Mouse (Mus musculus) heart, postnatal 14 days (tissue): Measurements from ENCODE around the gene Plscr5. TPM values are rescaled to one million over a fixed set of nuclear protein-coding genes. Genes with fewer than 3 reads are reported as not detected.
"Not testable (repeated sequence)": the region's sequence is repeated elsewhere in the genome, so short reads cannot be mapped to it uniquely, and the experiment has no call there.

Source experiments
- DNase-seq, 2 experiments: peaks; one replicate each; pipeline ENCODE4 v3.0.0; 2021 to 2022
- intact Hi-C: fragments of 180-260 bp; cut with DNase I; formaldehyde crosslinking; loops from one replicate; pipeline ENCODE4 v1.15.1; 2025
- long read RNA-seq, 2 experiments: library from polyadenylated mRNA; stranded (forward); transcript quantifications; one replicate each; pipeline ENCODE4 v2.0.0; 2021
- total RNA-seq, 2 experiments: library from RNA; stranded (reverse); gene quantifications; 2 replicates each; pipeline ENCODE4 v1.2.3; 2021

The Plscr5 gene
- not detected for total RNA-seq
- long read RNA-seq, experiment 1 = 0 reads
- long read RNA-seq, experiment 2 = 0 reads

DNA sequence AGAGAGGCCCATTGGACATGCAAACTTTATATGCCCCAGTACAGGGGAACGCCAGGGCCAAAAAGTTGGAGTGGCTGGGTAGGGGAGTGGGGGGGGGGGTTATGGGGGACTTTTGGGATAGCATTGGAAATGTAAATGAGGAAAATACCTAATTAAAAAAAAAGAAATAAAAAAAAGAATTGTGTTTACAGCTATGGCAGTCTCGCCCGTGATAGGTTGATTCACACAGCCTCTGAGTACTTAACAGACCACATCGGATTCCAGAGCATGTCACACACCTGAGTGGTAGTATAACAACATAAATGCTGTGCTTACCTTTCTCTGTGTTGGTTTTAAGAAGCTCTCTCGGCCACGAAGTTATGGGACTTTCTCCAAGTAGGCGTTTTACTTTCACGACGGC lies at the start of gene Plscr5:
TSS of gene Plscr5 (plus strand) at position 301 of the 400 bp plus-strand sequence.
- intact Hi-C loops = not testable (repeated sequence)

DNA sequence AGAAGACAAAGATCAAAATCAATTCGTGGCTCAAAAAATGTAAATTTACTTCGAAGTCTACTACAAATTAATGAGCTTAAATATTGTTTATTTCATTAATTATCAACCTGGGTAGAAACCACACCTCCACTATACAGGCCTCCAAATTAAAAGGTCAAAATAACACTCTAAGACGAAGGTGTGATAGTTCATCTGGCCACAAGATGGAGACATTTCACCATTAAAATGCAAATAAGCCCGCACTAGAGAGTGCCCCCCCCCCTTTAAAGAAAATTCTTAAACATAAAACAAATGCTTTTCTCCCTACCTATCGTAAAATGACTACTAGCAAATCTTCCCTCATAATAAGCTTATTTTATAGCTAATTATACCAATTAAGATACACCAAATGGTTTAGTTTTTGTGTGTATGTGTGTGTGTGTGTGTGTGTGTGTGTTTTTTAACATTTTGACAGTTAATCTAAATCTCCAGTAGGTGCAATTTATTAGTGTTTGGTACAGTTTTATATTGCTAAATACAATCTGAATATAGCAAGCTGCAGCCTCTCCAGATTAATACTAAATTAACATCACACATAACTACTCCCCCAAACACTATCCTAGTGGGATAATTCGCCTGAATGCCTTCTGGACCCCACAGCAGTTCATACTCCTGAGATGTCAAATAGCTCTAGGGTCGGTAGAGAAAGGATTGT lies 45.0 kb upstream of the Plscr5 start:
- DNase-seq = peak in 1 of 2 experiments; percentile 32
- intact Hi-C loops = loop anchor here (2.0 to 5.0 kb wide), 5 partner anchors 60 to 735 kb away; no protein-coding TSS in a partner anchor

More for the DNA sequence above, at the start of gene Plscr5:
- DNase-seq = not testable (repeated sequence)

DNA sequence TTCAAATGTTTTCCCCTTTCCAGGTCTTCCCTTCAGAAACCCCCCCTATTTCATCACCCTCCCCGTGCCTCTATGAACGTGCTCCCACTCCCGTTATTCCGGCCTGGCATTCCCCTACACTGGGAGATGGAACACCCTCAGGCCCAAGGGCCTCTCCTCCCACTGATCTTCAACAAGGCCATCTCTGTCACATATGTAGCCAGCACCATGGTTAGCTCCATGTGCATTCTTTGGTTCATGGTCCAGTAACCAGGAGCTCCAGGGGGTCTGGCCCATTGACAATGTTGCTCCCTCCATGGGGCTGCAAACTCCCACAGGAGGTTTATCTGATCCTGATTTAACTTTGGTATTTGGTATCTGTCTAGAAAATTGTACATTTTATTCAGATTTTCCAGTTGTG lies 30.5 kb upstream of the Plscr5 start:
- DNase-seq = no peak
- intact Hi-C loops = no loop called here

DNA sequence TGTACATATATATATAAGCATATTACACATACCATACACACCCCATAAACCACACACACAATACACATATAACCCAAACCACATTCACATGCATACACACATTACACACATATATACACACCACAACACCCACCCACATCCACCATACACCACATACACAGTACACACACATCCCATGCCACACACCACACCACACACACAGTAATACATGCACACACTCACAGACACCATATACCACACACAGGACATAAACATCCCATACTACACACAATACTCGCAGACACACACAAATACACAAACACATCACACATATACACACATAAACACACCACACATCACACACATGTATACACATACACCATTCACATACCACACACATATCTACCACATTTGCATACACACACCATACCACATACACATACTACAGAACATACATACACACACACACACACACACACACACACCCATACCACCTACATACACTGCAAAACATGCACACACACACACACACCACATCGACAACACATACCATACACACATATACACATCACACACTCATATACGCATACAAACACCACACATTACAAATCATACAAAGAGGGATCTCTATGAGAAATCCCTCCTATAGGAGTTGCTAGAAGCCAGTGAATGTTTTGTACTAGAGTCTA lies 19.3 kb upstream of the Plscr5 start:
- DNase-seq = no peak
- intact Hi-C loops = no loop called here

DNA sequence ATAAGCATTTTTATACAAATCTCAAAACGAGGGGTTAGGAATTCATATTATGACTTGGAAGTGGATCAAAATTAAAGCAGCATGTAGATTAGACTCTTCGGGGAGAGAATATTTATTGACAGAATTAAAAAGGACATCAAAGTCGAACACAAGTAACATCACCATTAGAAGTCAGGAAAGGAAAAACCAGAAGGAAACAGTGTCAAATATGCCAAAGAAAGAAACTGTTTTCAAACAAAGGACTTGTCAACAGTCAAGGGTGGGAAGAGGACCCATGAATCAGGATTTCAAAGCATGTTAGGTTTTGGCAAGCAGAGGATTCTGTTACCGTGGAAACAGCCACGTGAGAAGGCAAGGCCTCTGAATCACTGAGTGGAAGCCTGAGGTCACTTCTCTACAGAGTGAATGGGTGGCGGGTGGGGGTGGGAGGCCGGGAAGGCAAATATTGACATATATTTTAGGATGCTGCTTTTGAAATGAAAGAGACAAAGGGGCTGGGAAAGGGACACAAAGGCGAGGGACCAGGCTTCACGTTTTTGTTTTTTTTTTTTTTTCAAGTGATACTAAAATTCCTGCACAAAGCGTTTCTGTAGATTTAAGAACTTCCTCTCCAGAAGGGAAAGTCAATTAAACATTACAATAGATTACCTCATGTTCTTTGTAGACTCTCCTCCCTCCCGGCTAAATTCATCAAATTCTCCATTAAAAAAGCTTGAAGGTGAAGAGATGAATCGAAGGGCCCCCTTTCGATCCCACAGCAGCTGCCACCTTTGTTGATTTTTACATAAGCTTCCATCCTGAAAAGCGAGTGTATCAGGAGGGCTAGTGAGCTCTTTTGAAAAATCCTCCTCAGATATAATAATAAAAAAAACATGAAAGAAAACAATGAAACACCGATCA lies 18.3 kb upstream of the Plscr5 start:
- DNase-seq = no peak
- intact Hi-C loops = no loop called here

DNA sequence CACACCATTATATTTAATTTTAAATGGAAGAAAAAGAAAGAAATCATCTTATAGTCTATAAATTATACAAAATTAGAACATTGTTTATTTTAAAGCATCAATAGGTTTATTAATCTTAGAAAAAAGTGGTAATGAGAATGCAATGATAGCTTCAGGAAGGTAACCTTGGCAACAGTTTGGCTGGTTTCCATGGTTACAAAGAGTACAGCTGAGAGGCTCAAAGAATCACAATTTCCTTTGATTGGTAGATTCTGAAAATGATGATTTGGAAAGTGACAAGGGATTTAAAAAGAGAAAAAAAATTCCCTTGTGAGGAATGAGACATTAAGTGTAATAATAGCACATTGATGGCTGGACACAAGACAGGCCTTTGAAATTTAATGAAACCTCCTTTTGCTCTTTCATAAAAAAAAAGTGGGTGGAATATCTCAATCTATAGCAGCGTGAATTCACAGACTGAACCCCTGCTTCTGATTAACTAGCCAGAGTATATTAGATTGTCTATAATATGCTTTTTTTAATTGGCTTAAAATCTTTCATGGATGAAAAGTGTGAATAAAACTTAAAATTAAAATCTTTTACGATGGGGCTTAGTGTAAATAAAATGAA lies 13.8 kb upstream of the Plscr5 start:
- intact Hi-C loops = no loop called here
- no peak for DNase-seq

DNA sequence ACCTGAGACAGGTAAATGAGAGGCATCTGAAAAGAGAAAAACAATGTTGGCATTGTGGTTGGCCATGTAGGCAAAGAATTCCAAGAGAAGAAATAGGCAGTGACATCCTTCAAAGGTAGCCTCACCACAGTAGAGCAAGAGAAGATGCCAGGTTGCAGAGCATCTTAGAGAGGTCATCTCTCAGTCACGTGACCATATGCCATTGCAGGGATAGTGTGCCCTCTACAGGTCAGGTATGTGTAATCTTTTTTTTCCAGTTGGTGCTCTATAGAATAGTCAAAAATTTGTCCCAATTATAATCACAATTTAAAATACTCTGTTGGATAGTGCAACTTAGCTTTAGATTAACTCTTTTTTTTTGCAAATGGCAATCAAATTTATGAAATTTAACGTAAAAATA lies 1.4 kb upstream of the Plscr5 start:
- intact Hi-C loops = no loop called here

DNA sequence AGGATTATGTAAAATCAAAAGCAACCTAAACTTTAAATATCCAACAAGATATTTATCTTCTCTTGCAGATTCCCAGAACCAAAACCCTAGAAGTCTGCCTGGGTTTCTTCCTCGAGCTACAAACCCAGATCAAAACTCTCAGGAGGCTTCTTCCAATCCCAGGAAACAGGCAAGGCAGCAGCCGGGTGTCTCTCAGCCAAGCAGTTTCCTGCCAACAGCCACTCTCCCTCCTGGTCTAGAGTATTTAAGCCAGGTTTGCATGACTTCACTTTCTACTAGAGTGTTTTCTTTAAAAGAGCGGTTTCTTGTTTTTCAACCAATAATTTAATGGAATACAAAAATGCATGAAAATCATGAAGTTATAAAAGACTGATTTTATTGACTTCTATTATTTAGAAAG lies 5.7 kb downstream of the Plscr5 start:
- intact Hi-C loops = no loop called here
- DNase-seq = no peak

More for the DNA sequence above, 1.4 kb upstream of the Plscr5 start:
- DNase-seq = no peak

DNA sequence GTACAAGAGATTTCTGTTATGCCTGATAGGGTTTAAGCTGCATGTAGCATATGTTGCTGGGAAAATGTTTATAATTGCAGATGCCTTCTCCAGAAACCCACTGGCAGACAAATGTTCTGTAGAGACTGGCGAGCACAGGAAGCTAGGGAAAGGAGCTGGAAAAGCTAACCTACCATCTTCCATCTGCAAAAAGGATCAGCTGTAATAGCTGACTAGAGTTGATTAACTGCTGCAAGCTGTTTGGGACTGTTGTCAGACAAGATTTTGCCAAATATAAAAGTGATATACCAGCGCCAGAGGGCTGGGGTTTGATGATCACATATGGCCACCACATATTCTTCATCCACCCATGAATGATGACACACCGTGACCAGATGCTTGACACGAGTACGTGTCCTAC lies 6.8 kb downstream of the Plscr5 start:
- DNase-seq = no peak
- intact Hi-C loops = no loop called here

DNA sequence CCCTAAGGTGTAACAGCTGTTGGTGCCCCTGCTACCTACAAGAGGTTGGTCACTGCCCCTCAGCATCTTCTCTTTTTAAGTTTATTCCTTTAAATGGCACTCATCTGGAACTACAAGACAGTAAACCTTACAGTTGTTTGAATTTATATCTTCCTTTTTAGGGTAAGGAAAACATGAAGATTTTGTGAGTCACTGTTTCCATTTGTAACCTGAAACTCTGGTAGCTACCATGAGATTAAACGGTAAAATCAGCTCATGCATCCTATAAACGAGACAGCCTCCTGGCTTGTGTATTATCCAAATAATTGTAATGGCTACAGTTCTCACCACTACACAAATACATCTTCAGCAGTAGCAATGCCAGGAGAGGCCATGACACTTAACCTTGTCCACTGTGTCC lies 11.7 kb downstream of the Plscr5 start:
- DNase-seq = no peak
- intact Hi-C loops = no loop called here

DNA sequence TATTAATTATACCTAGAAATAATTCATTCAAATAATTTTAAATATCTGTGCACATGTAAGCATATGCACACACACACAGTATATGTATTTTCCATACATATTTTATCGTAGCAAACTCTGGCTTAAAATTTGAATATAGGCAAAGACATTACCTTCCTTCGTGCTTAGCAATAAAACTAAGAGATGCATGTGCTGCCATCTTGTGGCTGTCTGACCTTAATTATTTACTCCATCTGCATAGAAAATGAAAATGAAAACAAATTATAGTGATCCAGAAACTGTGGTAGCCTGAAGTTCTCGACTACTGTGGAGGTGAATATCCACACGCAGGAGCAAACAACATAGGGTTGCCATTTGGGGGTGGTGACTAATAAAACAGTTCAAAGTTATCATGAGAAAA lies 14.6 kb downstream of the Plscr5 start:
- intact Hi-C loops = loop anchor here (5.0 kb wide), 1 partner anchor 60 kb away; no protein-coding TSS in a partner anchor
- peak; percentile 41 to 68 for DNase-seq

DNA sequence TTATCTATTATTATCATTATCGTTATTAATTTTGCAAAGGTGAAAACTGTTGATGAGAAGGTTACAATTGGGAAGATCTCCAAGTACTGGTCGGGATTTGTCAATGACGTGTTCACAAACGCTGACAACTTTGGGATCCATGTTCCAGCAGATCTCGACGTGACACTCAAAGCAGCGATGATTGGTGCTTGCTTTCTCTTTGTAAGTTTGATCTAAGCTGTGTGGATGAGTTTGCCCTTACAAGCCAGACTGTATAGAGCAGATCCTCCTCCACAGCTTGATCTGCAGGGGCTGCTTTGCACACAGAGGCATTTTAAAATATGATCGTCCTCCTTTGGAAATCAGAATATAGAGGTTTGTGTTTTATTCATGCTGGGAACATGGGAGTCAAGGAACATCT lies 15.0 kb downstream of the Plscr5 start:
- no peak for DNase-seq

DNA sequence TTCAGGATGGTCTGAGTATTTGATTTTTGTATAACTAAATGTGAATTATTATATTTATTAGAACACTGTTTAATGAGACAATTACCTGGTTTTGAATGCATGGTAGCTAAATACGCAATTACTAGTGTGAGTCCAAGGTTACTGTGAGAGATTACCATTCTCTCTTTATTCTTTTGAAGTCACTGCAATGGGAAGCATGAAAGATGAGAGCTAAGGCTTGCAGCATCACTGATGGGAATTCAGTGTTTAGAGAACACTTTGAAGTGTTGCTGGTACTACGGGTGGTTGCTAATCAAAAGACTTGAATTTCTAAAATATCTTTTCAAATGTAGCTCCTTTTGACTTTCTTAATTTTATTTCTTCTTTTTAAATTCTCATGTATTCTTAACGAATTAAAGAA lies 17.1 kb downstream of the Plscr5 start:
- DNase-seq = no peak
- intact Hi-C loops = loop anchor here (5.0 kb wide), 1 partner anchor 63 kb away; no protein-coding TSS in a partner anchor

More for the DNA sequence above, 15.0 kb downstream of the Plscr5 start:
- intact Hi-C loops = loop anchor here (5.0 kb wide), 1 partner anchor 60 kb away; no protein-coding TSS in a partner anchor

DNA sequence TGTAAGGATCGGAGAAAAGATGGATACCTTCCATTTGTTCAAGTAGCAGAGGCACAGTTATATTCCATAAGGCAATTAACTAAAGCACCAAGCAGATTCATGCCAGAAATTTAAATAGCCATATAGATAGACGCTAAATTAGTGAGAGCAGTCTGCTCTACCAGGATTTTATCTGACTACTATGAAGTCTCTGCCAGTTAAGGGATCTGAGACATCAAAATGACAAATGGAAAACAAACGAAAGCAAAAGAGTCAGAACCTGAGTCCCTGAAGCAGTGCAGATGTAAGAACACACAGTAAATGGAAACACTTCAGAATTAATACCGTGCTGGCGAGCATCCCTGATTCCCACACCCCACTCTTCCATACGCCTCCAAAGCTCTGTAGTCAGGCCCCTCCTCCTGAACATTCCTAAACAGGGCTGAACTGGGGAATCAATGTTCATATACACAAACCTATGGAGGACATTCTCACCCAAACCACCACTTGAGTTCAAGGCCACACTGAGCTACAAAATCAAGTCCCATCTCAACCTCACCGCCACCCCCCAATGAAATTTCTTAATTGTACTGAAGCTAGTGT lies 17.7 kb downstream of the Plscr5 start:
- intact Hi-C loops = no loop called here
- DNase-seq = no peak

DNA sequence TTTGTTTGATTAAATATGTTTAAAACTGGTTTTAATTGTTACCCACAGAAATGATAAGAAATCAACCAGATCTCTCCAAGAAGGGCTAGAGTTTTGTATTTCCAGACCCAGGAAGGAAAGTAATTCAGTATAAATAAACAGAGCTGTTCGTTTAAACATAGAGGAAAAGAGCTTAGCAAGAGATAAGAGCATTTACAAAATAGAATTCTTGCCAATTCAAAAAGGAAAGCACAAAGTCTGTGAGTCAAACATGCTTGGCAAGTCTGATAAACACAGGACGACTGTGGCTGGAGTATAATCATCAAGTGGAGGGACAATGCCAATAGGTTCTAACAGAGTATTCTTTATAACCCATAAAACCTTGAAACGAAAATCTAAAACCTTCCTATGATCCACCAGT lies 18.3 kb downstream of the Plscr5 start:
- intact Hi-C loops = no loop called here
- no peak for DNase-seq

DNA sequence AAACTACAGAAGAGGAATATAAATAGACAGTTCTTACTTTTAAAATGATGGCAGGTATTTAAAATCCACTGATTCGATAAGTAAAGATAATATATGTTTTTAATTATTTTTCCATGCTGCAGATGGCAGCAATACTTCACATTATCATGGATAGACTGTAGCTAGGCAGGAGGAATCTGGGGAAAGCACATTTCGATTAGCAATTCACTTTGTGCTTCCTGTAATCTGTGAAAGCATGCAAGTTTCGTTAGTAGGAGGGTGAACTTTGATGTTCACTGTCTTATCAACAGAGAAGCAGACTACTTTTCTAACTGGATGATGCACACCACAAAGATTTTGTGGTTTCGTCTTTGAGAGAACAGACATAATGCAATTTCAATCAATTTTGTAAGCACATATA lies 24.7 kb downstream of the Plscr5 start:
- no peak for DNase-seq
- intact Hi-C loops = loop anchor here (5.0 kb wide), 2 partner anchors 160 to 660 kb away; no protein-coding TSS in a partner anchor

DNA sequence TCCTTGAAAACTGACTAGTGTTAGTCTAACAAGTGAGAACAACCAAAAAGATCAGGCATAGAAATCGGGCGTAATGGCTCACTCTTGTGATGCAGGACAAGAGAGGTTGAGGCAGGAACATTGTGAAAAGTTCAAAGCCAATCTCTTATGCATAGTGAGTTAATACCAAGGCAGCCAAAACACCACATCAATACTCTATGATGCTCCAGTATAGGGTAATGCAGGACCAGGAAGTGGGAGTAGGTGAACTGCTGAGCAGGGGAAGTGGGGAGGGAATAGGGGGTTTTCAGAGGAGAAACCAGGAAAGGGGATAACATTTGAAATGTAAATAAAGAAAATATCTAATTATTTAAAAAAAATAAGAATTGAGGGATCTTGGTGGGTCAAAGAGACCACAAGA lies 25.2 kb downstream of the Plscr5 start:
- no peak for DNase-seq
- intact Hi-C loops = loop anchor here (5.0 kb wide), 2 partner anchors 159 to 659 kb away; no protein-coding TSS in a partner anchor

DNA sequence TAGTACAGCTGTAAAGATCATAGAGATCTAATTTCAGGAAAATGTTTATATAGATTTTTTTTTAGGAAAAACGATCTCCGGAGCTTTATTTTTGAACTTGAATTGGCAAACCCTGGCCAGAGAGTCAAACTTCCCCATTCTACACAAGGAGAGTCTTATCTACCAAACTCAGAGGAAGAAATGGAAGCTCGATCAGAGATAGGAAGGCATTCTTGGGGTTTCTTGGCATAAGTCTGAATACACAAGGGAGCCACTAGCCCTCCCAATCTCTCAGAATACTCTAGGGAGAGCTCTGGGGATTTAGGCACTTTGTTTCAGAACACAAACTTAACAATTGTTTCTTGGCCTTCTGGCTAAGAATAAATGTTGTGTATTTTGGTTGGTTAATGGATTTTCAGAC lies 27.4 kb downstream of the Plscr5 start:
- no peak for DNase-seq
- intact Hi-C loops = loop anchor here (2.0 kb wide), 1 partner anchor 391 kb away; no protein-coding TSS in a partner anchor

DNA sequence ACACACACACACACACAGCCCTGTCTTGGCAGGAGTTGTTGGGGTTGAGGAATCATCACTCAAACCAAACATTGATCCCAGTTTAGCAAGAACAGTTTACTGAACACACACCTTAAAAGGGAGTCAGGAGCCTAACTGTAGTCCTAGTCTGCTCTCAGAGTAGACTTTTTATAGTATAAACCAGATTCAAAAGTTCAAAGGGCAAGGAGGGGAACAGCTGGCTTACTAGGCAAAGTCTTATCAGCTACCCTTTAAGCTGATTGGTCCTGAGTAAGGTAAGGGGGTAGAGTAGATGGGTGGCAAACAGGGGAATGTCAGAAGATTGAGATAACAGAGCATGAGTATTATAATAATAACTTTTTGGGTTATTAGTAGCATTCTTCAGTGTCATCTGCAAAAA lies 28.7 kb downstream of the Plscr5 start:
- no peak for DNase-seq
- intact Hi-C loops = loop anchor here (2.0 kb wide), 1 partner anchor 389 kb away; no protein-coding TSS in a partner anchor
